Mouse (Mus musculus): ENCODE data around the gene Gm7544.
"Not testable (repeated sequence)": the region's sequence is repeated elsewhere in the genome, so short reads cannot be mapped to it uniquely, and the experiment has no call there.

Gene Gm7544

DNA sequence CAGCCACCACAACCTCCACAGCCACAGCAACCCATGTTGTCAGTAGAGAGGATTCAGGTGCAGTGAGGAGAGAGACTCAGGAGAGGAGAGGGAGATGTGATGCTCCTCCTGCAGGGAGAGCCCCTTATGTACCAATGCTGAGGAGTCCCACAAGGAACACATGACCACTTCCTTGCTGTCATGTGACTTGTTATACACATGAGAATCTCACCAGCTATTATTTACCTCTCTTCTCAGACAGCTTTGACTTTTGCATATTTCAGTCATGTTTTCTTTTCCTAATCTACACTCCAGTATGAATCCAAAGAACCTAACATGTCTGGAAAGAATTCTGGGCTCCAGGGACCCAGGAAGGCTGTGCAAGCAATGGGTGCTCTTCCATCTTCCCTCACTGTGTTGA lies at the start of gene Gm7544:
TSS of gene Gm7544 (minus strand) at position 101 of the 400 bp plus-strand sequence.
- DNase-seq = not testable (repeated sequence)

DNA sequence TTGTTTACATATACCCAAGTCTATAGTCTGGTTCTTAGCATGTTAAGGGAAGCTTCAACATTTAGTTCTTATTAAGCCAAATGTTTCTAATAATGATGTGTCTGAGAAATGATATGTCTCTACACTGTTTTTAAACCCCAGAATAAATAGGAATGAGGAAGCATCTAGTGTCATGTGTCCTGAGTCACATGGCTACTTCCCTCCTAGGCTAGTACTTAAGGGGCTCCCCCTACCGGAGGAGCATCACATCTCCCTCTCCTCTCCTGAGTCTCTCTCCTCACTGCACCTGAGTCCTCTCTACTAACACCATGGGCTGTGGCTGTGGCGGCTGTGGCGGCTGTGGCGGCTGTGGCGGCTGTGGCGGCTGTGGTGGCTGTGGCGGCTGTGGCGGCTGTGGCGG lies 44.5 kb upstream of the Gm7544 start, which contains the start of gene Gm47959:
TSS of gene Gm47959 (plus strand) at position 243 of the 400 bp plus-strand sequence.
- not testable (repeated sequence) for DNase-seq

DNA sequence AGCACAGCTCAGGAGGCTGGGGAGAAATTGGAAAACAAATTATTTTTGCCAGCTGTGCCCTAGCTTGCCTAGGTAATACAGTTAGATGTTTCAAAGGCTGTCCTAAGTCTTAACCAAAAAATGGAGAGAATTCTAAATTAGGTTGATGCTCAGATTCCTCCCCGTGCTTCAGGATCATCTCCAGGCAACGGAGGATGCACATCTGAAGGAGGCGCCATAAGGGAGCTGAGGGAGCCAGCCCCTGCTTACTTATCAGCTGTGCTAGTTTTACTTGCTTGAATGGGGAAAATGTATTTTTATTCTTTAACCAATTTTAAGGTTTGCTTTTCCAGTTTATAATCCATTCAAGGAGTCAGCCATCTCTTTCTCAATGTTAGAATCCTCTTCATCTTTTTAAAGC lies 38.1 kb upstream of the Gm7544 start:
- DNase-seq = no peak

DNA sequence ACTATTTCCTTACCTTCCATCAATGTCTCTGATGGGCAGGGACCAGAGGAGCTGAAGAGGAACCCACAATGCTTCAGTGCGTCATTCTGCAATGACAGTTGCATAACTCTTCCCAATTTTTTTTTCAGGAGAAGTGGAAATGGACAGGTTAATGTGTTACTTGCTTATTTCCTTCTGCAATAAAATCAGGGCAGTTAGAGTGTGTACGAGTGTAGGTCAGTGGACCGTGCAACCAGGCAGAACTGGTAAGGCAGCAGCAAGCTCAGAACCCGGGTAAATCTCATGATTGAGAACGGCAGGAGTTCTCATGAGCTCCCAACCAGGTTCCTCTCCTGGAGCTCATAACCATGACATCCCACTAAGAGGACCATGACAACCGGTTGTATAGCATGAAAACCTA lies 36.3 kb upstream of the Gm7544 start:
- peak; percentile 66 to 86 for DNase-seq

DNA sequence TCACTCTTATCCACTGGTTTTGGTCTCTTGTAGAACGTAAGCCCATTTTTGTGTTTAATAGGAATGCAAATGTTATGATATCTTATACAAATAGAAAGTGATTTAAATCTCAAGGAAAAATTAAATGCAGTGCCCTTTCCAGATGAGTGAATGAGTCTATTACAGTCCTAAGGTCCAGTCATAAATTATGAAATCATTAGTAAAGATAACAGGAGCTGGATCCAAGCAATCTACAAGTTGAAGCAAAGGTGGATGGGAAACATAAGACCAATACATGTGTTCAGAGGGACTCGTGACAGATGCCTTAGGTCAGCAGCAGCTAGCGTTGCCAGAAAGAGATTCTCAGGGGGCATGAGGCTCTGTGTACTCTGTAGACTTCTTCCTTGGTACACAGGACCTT lies 35.8 kb upstream of the Gm7544 start:
- DNase-seq = no peak

DNA sequence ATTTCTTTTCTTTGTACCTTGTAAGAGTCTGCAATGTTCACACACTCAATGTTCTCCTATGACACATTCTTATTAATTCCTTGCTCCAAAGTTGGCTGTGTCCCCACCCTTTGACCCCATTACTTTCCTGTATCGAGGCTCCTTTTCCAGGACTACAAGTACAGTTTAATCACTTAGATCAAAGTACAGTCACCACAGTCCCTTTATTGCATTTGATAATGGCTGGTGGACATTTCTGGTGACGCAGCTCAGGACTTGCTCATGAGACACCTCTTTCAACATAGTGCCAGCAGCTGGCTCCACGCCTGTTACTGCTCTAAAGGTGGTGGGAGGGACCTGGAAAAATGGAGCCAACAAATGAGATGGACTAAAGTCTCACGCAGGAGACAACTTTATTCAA lies 35.2 kb upstream of the Gm7544 start:
- peak; percentile 24 to 45 for DNase-seq

DNA sequence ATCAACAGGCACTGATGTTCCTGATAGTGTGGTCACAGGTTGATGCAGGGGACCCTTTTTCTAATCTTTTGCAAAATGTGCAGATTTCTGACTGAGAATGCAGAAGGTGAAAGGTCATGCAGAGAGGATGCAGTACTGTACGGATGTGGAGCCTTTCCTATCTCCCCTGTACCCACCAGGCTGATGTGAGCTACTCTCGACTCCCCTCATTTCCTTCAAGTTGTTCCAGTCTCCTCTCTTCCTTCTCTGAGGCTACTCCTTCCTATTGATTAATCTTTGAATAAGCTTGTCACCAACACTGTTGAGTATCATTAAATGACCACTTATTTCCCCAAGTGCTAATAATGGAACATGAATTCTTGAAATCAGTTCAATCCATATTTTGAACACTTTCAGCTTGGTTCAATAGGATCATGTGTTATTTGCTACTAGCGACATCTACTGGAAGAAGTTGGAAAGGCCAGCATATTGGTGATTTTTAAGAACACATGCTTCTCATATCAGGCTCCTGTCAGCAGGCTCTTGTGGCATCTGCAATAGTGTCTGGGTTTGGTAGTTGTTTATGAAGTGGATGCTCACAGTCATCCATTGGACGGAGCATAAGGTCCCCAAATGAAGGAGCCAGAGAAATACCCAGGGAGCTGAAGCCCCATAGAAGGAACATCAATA lies 31.9 kb upstream of the Gm7544 start:
- peak in 1 of 2 experiments; percentile 82 for DNase-seq

DNA sequence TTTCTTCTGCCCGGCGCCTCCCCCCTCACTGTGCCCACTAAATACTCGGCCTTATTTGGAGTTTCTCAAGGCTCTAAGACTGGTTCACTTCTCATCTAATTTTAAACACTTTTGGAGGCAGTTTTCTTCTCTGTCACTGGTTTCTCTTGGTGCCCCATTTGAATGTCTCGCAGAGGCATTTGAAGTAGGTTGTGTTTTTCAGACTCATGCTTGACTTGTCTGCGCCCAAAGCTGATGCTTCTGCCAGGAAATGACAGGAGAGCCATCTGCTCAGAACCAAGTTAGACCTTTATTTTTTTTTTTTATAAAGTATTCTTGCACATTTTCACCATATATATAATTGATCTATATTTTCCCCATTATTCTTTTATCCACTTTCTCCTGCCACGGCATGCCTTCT lies 30.9 kb upstream of the Gm7544 start:
- no peak for DNase-seq

DNA sequence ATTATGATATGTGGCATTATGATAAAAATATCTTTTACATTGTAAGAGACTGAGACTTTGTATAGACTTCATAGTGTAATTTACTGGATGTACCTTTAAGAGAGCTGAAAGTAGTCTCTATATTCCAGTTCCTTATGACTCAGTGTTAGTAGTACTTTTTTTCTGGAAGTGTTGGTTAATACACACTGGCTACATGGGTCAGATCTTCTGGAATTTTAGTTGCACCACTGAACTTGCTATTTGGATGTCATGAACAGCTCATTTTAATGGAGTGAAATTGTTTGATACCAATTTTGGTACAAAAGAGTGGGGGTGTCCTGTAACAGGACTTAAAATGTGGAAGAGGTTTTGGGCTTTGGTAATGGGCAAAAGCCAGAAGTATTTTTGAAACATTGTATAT lies 22.0 kb upstream of the Gm7544 start:
- no peak for DNase-seq

DNA sequence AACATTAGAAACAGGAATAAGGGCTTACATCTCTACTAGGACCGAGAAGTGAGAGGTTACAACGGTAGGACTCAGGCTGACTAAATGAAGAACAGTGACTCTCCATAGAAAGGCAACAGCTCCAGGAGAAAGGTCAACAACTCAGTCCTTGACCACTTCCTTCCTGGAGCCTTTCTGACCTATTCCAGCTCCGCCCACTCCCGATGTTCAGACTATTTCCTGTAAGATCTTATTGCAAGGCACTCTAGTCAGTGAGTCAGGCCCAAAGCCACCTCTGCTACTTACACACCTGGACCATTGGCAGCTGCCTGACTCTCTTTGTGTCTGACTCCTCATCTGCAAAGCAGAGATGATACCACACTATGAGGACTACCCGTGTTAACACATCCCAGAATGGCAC lies 19.9 kb upstream of the Gm7544 start:
- peak; percentile 18 to 46 for DNase-seq

DNA sequence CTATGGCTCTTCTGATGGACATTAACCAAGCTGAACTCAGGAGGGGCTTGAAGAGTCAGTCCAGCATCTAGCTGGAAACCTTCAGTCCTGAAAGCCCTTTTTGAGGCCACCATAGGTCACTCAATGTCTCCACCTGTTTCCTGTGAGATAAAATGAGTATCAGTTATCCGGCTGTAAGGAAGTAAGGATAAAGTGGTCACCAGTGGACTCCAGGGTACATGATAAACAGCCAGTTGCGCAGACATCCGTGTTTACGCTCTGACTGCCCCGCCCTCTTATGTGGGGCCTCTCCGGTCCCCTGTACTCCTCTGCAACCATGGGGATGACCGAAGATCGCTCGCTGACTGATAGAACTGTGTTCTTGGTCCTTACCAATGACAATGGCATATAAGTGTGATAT lies 18.5 kb upstream of the Gm7544 start:
- no peak for DNase-seq

DNA sequence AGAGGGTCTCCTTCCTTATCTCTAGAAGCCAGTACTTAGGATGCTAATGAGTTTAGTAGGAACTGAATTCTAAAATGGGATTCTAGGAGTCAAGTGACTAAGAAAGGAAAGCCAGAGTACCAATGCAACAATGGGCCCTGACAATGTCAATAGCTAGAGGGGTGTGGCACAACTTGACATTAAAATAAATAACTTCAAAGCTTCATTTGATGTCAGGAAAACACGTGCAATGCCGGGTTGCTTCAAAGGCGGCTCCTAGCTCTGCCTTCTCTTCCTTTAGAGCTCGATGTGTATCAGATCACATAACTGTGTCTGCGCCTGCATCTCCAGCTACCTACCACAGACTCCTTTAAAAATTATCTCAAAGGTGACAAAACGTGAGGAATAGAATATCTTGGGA lies 18.1 kb upstream of the Gm7544 start:
- DNase-seq = no peak

DNA sequence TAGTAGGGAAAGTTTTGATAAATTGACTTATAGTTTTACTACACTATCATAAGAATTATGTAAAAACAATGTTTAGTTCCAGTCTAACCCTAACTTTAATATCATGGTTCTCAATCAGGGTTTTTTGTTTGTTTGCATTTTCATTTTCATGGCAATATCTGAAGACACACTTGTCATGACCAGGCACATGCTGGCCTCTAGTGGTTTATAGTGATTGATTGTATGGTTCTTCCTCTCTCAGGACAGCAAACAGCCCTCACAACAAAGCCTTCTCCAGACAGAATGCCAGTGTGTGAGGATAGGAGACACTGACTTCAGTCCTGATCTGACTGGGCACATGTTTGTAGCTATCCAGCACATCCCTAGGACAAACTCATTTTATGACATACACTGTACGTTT lies 17.4 kb upstream of the Gm7544 start:
- DNase-seq = peak in 1 of 2 experiments; percentile 24

DNA sequence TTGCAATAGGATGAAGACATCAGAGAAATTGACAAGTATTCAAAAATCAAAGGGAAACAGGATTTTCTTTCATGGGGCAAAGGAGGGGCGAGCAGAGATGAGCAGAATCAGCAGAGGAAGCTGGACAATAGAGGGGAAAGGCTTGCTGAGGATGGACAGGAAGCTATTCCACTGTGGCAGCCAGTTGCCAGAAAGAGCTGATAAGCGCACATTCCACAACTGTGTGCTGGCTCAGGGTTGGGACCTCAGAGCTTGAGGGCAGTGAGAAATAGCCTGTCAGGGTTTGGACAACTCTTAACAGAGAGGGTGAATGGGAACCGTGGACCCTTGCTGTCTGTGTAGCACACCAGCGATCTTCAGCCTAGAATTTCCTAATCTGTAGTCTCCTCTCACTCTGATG lies 16.2 kb upstream of the Gm7544 start:
- DNase-seq = peak; percentile 33 to 57

DNA sequence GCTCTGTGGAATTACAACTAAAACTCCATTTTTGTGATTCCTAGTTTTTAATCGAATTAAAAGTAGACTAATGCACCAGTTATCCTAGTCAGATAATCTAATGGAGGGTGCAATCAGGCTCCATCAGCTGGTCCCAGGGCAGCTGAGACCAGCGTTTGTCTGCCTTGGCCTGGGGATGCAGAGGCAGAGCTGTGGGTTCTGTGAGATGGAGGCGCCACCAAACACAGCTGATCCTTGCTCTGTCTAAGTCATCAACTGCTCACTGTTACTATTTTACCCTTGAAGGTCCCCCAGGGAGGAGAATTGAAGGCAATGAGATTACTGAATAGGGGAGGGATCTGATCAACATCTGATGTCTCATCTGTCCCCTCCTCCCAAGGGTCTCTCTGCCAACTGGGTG lies 10.6 kb upstream of the Gm7544 start:
- no peak for DNase-seq

DNA sequence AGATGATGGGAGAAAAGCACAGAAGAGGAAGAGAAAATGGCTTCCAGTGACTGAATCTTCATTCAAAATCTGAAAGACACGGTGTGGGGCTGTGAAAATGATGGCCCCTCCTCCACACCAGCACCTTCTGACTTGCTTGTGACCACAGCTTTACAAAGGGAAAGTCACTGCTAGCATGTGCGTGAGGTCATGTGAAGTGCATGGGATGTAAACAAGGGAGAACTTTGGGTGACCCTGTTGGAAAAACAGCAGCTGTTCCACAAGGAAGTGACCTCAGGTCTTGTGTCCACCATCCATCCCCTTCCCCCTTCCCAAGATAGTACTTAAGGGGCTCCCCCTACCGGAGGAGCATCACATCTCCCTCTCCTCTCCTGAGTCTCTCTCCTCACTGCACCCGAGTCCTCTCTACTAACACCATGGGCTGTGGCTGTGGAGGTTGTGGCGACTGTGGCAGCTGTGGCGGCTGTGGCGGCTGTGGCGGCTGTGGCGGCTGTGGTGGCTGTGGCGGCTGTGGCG lies 4.1 kb upstream of the Gm7544 start, which contains the start of gene Gm47955:
TSS of gene Gm47955 (plus strand) at position 417 of the 516 bp plus-strand sequence.
- no peak for DNase-seq

DNA sequence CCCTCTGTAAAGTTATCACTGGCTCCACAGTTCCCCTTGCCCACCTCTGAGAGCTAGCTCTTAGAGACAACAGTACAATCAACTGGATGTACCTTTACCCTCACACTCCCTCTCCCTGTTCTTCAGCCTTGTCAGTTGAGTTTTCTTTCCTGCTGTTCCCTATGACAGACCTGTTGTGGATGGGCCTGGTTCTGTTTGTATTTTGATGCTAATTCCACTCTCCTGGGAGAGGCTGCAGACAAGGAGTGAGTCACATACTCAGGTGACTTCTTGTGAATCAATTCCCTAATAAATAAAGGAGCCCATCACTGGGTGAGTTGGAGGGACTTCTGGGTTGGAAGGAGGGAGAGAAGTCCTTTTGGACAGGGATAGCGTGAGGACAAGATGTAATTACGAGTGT lies 7.2 kb downstream of the Gm7544 start:
- no peak for DNase-seq

DNA sequence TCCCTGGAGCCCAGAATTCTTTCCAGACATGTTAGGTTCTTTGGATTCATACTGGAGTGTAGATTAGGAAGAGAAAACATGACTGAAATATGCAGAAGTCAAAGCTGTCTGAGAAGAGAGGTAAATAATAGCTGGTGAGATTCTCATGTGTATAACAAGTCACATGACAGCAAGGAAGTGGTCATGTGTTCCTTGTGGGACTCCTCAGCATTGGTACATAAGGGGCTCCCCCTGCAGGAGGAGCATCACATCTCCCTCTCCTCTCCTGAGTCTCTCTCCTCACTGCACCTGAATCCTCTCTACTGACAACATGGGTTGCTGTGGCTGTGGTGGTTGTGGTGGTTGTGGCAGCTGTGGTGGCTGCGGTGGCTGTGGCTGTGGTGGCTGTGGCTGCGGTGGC lies 9.8 kb downstream of the Gm7544 start:
- DNase-seq = not testable (repeated sequence)

DNA sequence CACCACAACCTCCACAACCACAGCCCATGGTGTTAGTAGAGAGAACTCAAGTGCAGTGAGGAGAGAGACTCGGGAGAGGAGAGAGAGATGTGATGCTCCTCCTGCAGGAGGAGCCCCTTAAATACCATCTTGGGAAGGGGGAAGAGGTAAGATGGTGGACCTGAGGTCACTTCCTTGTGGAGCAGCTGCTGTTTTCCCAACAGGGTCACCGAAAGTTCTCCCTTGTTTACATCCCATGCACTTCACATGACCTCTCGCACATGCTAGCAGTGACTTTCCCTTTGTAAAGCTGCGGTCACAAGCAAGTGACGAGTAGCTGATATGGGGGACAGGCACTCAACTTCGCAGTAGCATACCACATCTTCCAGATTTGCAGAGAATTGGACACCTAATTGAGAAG lies 12.5 kb downstream of the Gm7544 start, which contains the start of gene A030003K21Rik:
TSS of gene A030003K21Rik (minus strand) at position 94 of the 400 bp plus-strand sequence.
- DNase-seq = not testable (repeated sequence)

DNA sequence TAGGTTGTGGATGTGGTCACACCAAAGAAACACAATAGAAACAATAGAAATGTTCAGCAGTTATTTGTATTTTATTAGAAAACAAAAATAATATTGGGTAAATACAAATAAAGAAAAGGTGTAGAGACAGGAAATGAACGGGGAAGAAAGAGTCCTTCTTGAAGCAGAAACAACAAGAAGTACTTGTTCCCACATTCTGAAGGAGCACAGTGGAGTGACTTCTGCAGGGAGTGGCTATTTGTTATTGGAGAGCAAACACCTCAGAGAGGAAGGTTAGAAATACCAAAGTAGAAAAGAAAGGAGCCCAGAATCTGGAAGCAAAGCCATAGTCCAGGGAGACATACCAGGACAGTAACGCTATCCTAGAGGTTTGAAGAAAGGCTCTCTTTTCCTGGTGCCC lies 13.3 kb downstream of the Gm7544 start:
- DNase-seq = not testable (repeated sequence)

DNA sequence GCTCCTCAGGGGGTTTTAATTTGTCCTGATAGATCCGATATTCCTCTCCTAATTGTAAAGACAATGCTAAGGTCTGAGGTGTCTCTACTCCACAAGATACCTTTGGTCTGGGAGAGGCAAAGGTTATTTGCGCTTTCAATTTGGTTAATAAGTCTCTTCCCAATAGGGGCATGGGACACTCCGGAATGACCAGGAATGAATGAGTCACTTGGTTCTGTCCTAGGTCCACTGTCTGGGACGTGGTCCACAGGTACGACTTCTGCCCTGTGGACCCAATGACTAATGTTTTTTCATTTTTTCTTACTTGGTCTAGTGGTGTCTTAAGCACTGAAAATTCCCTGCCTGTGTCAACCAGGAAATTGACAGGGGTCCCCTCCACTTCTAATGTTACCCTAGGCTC lies 17.1 kb downstream of the Gm7544 start:
- DNase-seq = peak; percentile 10 to 58

DNA sequence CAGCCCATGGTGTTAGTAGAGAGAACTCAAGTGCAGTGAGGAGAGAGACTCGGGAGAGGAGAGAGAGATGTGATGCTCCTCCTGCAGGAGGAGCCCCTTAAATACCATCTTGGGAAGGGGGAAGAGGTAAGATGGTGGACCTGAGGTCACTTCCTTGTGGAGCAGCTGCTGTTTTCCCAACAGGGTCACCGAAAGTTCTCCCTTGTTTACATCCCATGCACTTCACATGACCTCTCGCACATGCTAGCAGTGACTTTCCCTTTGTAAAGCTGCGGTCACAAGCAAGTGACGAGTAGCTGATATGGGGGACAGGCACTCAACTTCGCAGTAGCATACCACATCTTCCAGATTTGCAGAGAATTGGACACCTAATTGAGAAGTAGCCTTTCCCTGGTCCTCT lies 24.5 kb downstream of the Gm7544 start, which contains the start of gene Gm6217:
TSS of gene Gm6217 (minus strand) at position 74 of the 400 bp plus-strand sequence.
- DNase-seq = not testable (repeated sequence)

DNA sequence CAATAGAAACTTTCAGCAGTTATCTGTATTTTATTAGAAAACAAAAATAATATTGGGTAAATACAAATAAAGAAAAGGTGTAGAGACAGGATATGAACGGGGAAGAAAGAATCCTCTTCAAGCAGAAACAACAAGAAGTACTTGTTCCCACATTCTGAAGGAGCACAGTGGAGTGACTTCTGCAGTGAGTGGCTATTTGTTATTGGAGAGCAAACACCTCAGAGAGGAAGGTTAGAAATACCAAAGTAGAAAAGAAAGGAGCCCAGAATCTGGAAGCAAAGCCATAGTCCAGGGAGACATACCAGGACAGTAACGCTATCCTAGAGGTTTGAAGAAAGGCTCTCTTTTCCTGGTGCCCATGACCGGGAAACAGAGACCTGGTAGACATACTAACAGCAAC lies 25.3 kb downstream of the Gm7544 start:
- DNase-seq = not testable (repeated sequence)

DNA sequence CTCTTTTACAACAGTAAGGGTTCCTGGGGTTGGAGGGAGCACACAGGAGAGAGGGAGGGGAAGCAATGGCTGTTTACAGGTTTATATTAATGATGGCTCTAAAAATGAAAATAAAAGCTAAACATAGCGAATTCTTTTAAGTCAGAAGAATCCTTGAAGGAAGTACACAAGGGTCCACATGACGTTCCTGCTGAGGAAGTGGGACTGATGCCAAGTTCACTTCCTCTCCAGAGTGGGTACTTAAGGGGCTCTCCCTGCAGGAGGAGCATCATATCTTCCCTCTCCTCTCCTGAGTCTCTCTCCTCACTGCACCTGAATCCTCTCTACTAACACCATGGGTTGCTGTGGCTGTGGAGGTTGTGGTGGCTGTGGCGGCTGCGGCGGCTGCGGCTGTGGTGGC lies 31.2 kb downstream of the Gm7544 start, which contains the start of gene A030014E15Rik:
TSS of gene A030014E15Rik (plus strand) at position 268 of the 400 bp plus-strand sequence.
- DNase-seq = no peak
